Mouse (Mus musculus): ENCODE results near the gene Gm10842. TPM values are rescaled to one million over a fixed set of nuclear protein-coding genes. Genes with fewer than 3 reads are reported as not detected.
"Not testable (repeated sequence)": the region's sequence is repeated elsewhere in the genome, so short reads cannot be mapped to it uniquely, and the experiment has no call there.

Gm10842 gene
- not detected in 2 replicates for polyA plus RNA-seq (2012; rRNA removed)

DNA sequence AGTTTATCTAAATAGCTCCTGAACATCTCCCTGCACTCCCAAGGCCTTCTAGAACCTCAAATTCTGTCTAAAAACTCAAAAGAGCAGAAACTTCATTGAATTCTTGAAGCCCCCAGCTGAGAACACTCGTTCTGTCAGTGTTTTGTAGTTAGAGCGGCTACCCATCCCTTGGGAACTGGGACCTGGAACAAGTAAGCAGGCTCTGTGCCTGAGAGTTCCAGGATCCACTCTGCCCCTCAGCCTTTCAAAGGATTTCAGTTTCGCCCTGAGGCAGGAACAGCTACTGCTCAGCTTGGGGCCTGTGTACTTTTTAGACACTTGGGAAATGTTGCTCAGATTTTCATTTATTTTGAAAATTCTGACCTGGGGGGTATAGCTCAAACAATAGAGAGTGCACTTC, at the start of gene Gm10842:
Gene Gm10842 (plus strand): TSS at position 301 of the 400 bp plus-strand sequence.
- WGBS, result 75% methylated on average over 3 of the region's 3 CpGs
- DNase-seq (ENCODE audit: low read depth, low spot score), result no peak

DNA sequence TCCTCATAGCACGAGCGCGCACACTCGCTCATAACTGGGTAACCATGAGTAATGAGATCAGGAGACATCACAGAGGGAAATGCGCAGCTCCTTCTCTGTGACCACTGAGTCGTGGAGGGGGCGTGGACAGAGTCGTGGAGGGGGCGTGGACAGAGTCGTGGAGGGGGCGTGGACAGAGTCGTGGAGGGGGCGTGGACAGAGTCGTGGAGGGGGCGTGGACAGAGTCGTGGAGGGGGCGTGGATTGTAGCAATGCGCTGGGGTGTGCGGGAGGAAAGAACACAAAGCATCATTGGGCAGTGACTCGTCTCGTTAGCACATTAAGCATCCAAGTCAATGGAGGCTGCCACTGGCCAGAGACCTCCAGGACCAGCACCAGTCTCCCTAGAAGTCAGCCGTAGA, 34.2 kb upstream of the Gm10842 start:
- DNase-seq (ENCODE audit: low read depth, low spot score), result not testable (repeated sequence)
- 74% methylated on average over 22 of the region's 22 CpGs for WGBS

DNA sequence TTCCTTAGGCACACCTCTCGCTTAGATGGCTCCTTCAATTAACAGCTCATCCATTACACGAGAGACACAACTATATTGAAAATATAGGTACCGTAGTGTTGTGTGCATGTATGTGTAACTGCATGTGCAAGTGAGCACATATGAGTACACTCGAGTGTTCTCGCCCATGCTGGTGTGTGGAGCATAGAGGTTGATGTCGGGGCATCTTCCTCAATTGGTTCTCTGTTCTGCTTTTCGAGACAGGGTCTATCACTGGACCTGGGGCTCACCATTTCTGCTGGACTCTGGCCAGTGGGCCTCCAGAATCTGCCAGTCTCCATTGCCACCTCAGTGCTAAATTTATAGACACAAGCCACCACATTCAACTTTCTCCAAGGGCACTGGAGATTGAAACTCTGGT, 28.9 kb upstream of the Gm10842 start:
- no peak for DNase-seq (ENCODE audit: low read depth, low spot score)
- 88% methylated on average over 7 of the region's 7 CpGs for WGBS

DNA sequence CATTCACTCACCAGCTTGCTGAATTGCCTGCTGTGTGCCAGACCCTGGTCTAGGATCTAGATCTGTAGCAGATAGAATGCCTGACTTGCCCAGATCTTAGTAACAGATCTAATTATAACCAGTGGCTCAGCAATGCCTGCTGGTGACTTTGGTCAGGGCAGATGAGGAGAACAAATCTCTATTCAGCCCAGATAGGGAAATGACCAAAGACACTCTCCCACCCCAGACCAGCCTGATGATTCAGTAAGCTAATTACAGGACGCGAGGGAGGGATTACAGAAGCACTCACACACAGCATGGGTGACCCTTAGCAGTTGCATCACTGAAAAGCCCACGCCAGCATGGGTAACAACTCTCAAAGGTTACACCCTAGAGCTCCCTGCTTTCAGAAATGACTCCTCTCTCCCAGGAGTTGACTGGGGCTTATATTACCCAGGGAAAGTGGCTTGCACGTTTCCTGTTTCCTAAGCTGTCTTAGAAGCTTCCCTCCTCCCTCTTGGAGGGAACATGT, 26.1 kb upstream of the Gm10842 start:
- WGBS, result 27% methylated on average over 4 of the region's 4 CpGs

DNA sequence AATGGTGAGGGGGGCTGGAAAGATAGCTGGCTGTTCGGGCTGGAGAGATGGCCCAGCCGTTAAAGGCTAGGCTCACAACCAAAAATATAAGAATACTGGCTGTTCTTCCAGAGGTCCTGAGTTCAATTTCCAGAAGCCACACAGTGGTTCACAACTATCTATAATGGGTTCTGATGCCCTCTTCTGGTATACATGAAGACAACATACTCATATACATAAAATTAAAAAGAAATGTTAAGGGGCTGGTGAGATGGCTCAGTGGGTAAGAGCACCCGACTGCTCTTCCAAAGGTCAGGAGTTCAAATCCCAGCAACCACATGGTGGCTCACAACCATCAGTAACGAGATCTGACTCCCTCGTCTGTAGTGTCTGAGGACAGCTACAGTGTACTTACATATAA, 24.9 kb upstream of the Gm10842 start:
- not testable (repeated sequence) for DNase-seq (ENCODE audit: low read depth, low spot score)
- WGBS, result 70% methylated on average over 5 of the region's 5 CpGs

More for the DNA sequence above, 26.1 kb upstream of the Gm10842 start:
- DNase-seq (ENCODE audit: low read depth, low spot score), result no peak

DNA sequence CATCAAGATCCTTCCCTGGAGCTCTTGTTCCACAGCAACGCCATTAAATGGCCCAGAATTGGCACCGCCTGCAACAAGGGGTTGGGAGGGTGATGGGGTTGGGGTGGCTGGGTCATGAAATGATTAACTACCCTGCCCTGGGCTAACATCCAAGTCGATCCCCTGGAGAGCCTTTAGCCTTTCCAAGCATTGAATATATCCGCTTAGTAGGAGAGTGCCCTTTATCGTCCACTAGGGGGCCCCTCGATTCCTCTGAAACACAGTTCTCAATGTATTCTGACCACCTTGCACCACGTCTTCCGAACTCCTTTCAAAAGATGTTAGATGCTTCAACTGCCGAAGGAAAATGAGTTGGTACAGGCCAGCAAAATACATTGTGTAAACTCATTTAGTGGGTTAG, 22.7 kb upstream of the Gm10842 start:
- 5% methylated on average over 9 of the region's 9 CpGs for WGBS
- DNase-seq (ENCODE audit: low read depth, low spot score), result peak; percentile 28

DNA sequence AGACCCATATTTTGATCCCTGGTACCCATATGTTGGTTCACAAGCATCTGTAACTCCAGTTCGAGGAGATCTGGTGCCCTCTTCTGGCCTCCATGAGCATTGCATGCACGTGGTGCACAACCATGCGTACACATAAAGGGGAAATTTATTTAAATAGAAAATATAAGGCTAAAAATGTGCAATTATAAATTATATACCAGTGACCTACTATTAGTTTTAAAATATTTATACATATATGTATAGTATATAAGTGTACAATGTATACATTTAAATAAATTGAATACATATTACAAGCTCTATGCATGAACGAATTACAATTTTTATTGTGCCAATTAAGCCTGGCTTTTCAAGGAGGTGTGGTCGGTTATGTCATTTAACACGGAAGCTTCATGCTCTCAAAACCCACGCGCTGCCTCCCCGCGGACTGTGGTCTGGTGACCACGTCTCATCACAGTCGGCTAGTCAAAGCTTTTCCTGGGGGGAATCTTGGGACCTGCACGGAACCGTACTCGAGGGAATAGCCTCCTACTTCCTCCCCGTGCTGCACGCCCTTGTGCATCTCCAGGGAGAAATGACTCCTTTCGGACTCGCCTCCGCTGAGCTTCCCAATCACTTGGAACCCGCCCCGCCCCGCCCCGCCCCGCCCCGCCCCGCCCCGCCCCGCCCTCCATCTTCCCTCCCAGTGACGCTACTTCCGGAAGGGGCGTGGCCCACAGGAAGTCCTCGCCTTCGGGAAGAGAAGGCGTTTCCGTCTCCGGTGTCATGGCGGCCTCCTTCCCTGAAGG, 20.8 kb upstream of the Gm10842 start, which contains the start of gene Mettl2:
Gene Mettl2 (plus strand): TSS at position 691 of the 785 bp plus-strand sequence.
- DNase-seq (ENCODE audit: low read depth, low spot score), result peak; percentile 58
- 2% methylated on average over 37 of the region's 38 CpGs for WGBS

DNA sequence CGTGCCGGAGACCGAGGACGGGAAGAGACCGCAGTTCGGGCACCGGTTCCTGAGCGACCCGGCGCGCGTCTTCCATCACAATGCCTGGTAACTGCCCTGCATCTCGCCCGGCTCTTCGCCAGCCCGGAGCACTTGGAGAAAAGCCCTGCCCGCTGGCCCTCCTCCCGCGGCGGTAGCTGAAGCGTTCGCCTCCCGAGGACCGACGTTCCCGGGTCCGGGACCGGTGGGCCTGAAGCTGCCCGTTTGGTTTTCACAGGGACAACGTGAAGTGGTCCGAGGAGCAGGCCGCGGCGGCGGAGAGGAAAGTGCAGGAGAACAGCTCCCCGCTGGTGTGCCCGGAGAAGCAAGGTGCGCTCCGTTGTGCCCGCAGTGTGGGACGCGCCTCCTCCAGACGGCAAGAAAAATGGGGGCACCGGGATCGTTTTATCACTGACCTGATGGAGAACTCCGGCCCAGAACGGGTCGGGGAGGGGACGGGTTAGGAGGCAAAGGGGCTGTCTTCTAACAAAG, 20.1 kb upstream of the Gm10842 start:
- under 1% methylated on average over 49 of the region's 49 CpGs for WGBS
- no peak for DNase-seq (ENCODE audit: low read depth, low spot score)

DNA sequence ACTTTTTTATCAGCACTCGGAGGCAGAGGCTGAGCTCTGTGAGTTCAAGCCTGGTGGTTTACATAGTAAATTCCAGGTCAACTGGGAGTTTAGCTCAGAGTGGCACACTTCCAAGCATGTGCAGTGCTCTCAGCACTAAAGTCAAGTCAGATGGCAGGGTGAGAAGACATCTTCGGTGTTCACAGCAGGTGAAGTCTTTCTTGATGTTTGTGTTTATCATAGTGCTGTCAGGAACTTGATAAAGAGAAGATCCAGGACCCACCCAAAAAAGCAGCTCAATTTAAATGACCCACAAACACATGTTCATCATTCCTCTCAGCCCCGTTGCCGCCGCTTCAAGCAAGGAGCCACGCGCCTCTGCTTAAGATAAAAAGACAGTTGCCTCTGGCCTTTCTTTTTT, 11.0 kb upstream of the Gm10842 start:
- 87% methylated on average over 7 of the region's 7 CpGs for WGBS

DNA sequence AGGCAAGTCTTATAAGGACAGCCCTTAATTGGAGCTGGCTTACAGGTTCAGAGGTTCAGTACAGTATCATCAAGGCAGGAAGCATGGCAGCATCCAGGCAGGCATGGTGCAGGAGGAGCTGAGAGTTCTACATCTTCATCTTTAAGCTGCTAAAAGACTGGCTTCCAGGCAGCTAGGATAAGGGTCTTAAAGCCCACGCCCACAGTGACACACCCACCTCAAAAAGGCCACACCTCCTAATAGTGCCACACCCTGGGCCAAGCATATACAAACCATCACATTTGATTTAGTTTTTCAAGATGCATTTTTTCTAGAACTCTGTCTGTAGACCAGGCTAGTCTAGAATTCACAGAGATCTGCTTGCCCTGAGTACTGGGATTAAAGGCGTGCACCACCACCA, 9.4 kb upstream of the Gm10842 start:
- 94% methylated on average over 2 of the region's 2 CpGs for WGBS
- DNase-seq (ENCODE audit: low read depth, low spot score), result not testable (repeated sequence)

More for the DNA sequence above, 11.0 kb upstream of the Gm10842 start:
- DNase-seq (ENCODE audit: low read depth, low spot score), result no peak

DNA sequence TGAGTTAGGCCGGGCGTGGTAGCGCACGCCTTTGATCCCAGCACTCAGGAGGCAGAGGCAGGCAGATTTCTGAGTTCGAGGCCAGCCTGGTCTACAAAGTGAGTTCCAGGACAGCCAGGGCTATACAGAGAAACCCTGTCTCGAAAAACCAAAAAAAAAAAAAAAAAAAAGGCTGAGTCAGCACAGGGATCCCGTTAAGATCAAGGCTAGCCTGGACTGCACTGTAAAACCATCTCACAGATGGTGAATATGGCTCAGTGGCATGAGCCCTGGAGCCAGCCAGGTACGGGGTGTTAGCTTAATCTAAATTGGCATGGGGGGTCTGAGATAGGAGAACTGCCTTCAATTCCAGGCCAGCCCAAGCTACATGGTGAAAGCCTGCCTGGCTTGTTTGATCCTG, 6.2 kb upstream of the Gm10842 start:
- DNase-seq (ENCODE audit: low read depth, low spot score), result not testable (repeated sequence)
- 97% methylated on average over 7 of the region's 8 CpGs for WGBS

DNA sequence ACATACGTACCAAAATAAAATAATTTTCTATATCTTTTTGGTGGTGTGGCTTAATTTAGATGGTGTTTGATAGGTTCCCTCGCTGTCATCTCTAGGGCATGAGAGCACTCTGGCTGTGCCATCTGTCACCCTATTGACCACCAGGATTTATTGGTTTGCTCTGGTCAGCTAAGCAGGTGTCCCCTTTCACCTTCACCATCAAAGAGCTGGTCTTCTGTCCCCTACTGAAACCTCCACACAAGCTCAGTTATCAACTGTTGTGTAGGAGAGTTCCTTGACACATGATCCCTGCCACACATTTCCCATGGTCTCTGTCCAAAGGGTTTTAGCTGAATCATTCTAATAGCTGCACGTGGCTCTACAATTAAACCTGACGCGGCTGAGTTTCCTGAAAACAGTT, 5.6 kb upstream of the Gm10842 start:
- WGBS, result 93% methylated on average over 5 of the region's 5 CpGs
- no peak for DNase-seq (ENCODE audit: low read depth, low spot score)

DNA sequence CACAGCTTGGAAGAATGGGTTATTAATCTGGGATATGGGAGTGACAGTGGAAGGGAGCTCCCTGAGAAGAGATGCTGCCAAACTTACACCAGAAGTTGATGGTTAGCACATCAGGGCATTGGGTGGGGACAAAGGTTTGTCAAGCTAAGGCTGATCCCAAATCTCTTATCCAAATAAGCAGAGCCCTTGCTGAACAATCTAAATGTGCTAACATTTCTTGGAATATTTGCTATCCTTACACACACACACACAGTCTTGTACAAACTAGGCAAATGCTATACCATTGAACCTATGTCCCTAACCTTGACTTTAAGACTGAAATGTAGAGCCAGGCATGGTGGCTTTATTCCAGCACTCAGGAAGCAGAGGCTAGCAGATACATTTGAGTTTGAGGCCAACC, 3.1 kb upstream of the Gm10842 start:
- no peak for DNase-seq (ENCODE audit: low read depth, low spot score)

DNA sequence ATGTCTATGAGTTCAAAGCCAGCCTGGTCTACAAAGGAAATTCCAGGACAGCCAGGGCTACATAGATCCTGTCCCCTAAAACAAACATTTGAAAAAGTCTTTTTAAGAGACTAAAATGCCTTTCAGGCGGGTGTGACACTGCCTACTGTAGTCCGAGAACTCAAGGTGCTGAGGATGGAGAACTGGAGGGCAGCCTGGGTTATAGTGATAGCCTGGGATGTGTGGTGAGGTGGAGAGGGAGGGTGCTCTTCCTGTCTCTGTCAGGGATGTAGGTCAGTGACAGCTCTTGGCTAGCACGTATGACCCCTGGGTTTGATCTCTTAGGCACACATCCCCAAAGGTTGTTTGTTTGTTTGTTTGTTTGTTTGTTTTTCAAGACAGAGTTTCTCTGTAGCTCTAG, 2.6 kb upstream of the Gm10842 start:
- 78% methylated on average over 3 of the region's 3 CpGs for WGBS

DNA sequence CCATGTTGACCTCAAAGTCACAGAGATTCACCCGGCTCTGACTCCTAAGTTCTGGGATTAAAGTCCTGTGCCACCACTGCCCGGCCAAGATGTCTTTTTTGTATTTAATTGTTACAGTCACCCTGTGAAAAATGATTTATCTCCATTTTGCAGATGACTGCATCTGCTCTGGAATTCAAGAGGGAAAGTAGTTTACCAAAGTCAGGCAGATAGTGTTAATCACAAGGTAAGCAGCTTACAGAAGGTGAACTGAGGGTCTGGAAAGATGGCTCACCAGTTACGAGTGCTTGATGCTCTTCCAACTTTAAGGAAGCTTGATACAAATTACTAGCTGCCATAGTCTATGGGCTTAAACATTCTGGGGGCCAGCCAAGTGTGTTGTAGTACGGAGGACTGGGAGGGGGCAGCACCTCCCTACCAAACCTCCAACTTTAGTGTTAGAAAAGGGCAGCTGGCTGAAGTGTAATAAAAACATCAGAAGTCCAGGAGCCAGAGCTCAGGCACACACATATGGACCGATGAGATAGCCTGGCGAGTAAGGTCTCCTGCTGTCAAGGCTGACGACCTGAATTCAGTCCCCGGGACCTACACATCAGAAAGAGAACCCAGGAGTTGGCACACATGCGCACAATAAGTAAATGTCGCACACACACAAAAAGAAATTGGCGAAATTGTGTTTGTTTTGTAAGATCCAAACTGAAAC, 2.0 kb upstream of the Gm10842 start:
- WGBS, result 60% methylated on average over 11 of the region's 11 CpGs

More for the DNA sequence above, 2.6 kb upstream of the Gm10842 start:
- DNase-seq (ENCODE audit: low read depth, low spot score), result no peak

DNA sequence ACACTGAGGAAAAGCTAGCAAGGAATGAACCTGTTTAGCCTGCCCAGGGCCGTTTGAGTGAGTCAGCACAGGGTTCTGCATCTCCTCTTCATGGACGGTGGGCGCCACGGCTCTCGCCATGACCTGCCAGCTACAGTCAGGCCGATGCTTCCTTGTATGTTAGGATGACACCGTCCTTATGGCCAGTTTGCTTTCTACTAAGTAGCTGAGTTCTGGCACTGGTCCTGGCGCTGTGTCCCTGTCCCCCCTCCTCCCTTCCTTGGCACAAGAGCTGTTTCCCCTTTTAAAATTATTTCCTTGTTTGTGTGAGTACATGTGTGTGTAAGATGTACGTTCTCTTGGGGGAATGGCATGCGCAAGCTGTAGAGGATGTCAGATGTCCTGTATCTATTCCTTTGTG, 1.5 kb upstream of the Gm10842 start:
- DNase-seq (ENCODE audit: low read depth, low spot score), result no peak
- 63% methylated on average over 10 of the region's 10 CpGs for WGBS

More for the DNA sequence above, 2.0 kb upstream of the Gm10842 start:
- no peak for DNase-seq (ENCODE audit: low read depth, low spot score)

DNA sequence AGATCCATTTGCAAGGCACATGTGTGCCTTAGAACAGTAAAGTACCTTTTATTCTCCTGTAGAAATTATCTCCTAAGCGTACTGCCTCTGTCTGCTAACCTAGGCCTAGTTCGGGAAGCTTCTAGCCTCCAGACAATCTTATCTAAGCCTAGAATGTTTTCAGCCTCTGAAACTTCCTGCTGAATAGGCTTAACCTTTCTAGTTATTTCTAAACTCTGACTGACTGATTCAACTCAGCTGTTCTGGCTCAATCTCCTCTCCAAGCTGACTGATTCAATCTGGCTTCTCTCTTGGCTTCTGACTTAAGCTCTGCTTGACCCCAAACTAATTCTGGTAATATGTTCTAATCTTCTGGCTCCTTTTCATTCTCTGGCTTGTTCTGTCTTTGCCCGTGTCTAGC, 2.7 kb downstream of the Gm10842 start:
- no peak for DNase-seq (ENCODE audit: low read depth, low spot score)
- 76% methylated on average over 3 of the region's 3 CpGs for WGBS

DNA sequence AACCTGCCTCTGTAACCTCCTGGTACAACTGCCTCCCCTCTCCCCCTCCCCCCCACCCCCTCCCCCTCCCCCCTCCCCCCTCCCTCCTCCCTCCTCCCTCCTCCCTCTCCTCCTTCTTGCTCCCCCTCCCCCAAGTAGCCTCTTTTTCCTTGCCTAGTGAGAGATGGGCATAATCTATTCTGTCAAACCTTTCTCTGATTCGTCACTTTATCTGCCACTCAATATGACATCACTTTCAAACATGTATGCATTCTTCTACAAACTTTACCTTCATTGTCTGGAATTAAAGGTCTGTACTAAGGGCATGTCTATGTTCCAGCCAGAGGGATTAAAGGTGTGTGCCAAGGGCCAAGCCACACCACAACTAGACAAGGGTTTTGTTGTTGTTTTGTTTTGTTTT, 3.1 kb downstream of the Gm10842 start:
- no peak for DNase-seq (ENCODE audit: low read depth, low spot score)
- 92% methylated on average over 1 of the region's 1 CpGs for WGBS

DNA sequence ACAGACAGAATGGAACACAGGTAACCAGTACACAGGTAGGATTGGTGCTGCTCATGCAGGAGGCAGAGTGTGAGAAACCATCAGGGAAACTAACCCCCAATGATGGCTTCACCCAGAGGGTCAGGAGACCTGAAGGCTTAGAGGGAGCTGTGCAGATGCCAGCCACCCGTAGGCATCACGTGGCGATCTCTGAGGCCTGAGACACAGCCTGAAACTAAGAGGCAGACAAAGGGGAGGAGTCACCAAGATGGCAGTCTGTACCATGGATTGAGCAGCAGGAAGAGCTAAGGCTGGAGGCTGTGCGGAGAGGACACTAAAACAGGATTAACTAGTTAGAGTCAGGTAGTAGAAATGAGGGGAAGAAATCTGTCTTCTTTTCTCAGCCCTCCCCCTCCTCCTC, 4.0 kb downstream of the Gm10842 start:
- no peak for DNase-seq (ENCODE audit: low read depth, low spot score)
- WGBS, result 54% methylated on average over 4 of the region's 4 CpGs

DNA sequence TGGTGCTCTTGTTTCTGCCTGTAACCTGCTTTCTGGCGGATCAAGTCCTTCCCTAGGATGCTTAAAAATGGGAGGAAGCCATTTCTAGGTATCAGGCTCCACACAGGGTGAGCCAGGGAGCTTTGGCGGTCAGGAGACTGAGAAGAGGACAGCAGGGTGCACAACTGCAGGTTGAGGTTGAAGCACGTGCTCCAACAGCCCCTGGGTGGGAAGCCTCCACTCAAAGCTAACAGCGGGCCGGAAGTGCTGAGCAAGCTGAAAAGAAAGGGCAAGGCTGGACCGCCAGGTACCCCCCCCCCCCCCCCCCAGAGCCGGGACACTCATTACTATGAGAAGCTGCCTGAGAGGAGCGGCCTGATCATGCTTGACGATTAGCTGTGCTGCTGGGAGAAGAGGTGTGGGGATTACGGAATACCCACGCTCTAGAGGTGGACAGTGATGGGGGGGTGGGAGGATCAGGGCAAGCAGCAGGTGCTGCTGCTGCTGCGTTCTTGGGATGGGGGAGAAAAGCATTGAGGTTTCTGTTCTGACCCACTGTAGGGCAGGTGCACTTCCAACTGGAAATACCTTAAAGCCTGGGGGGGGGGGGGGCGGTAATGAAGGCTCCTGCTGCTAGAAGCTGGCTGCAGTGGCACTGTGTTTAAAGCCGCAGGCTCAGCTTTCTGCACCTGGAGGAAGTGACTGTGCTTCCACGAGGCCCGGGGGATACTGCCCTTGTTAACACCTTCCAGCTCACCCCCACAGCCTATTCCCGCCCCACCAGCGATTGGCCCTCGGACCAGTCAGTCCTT, 4.7 kb downstream of the Gm10842 start:
- no peak for DNase-seq (ENCODE audit: low read depth, low spot score)
- 16% methylated on average over 19 of the region's 19 CpGs for WGBS
